8 mouse cellular contexts compared by ENCODE assay signal in the genomic region with DNA sequence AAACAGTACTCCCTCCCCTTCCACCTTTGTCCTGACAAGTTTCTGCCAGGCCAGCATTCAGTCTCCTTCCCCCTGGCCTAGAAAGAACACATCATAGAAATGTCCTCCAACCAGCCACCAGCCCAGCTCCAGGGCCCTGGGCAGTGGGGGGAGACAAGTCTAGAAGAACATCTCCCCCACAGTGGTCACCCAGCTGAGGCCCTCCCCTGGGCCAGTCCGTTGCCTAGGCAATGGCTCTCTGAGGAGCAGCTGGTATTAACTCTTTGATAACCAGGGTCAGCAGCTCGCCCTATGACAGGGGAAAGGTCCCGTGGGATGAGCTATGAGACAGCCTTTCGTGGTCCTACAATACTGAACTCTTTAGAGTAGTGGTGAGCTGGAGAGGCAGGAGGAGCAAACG. TPM values are rescaled to one million over a fixed set of nuclear protein-coding genes. Genes with fewer than 3 reads are reported as not detected.
DNase-seq lines count a peak whose midpoint lies in the region; ATAC-seq and TF ChIP-seq lines count a peak whose summit lies in the region.

No protein-coding gene starts in this region.

- H3K4me2 ChIP-seq in midbrain, postnatal 0 days (ENCODE audit: low read depth, low read length, poor library complexity, severe bottlenecking): no peak overlapping the region
- H3K4me2 ChIP-seq in intestine, embryonic 15.5 days (replicated peaks): peak overlapping the region; percentile 33; the same call in 1 of the 2 replicates

- TF ChIP-seq CTCF in midbrain, postnatal 0 days (IDR thresholded peaks at IDR 0.05): no peak

- H3K27me3 ChIP-seq in midbrain, embryonic 10.5 days (ENCODE audit: low read depth, poor library complexity, severe bottlenecking): 0 out of 2 replicates have a peak, but pooled peaks cover 5% of the 10 kb centered on the region
- no peaks in the 10 kb centered on the region for H3K27me3 ChIP-seq in midbrain, postnatal 0 days (ENCODE audit: insufficient read depth, low read length)
- H3K27me3 ChIP-seq in intestine, embryonic 15.5 days (replicated peaks): no peaks in the 10 kb centered on the region

- H3K9ac ChIP-seq in midbrain, postnatal 0 days (replicated peaks; ENCODE audit: low read length, poor library complexity, severe bottlenecking): no peak overlapping the region
- peak overlapping the region; percentile 23; the same call in 1 of the 2 replicates for H3K9ac ChIP-seq in intestine, embryonic 15.5 days

- 26% methylated on average over 5 of the region's 5 CpGs for WGBS in midbrain, embryonic 10.5 days
- 29% methylated on average over 5 of the region's 5 CpGs for WGBS in midbrain, postnatal 0 days
- 23% methylated on average over 5 of the region's 5 CpGs for WGBS in intestine, embryonic 15.5 days

- peak; percentile 42 for DNase-seq in midbrain, embryonic 10.5 days (ENCODE audit: low spot score)
- DNase-seq in midbrain, postnatal 0 days (ENCODE audit: low spot score): no peak
- DNase-seq in kidney, postnatal 14 days: peak; percentile 49
- DNase-seq in retina, postnatal 1 day: peak; percentile 66
- no peak for DNase-seq in right cerebral cortex, adult 18-20 months
- DNase-seq in layer of hippocampus, postnatal 10 days (ENCODE audit: low spot score in 2 of 2): no peak
- DNase-seq in urinary bladder, adult 18-20 months (ENCODE audit: low spot score in 2 of 2): no peak

- no peaks in the 10 kb centered on the region for H3K9me3 ChIP-seq in midbrain, embryonic 10.5 days (replicated peaks)
- no peaks in the 10 kb centered on the region for H3K9me3 ChIP-seq in midbrain, postnatal 0 days (ENCODE audit: low read length)
- H3K9me3 ChIP-seq in intestine, embryonic 15.5 days: no peaks in the 10 kb centered on the region

- H3K27ac ChIP-seq in midbrain, embryonic 10.5 days (replicated peaks): peak overlapping the region; percentile 71
- H3K27ac ChIP-seq in midbrain, postnatal 0 days (ENCODE audit: low read depth, low read length): no peak overlapping the region
- peak overlapping the region; percentile 81 for H3K27ac ChIP-seq in intestine, embryonic 15.5 days

- H3K4me3 ChIP-seq in midbrain, embryonic 10.5 days: no peak overlapping the region
- no peak overlapping the region for H3K4me3 ChIP-seq in midbrain, postnatal 0 days (ENCODE audit: low read depth, low read length)
- H3K4me3 ChIP-seq in intestine, embryonic 15.5 days (replicated peaks): no peak overlapping the region

- no peaks in the 10 kb centered on the region for H3K36me3 ChIP-seq in midbrain, embryonic 10.5 days
- peaks cover 2% of the 10 kb centered on the region; the same call in 1 of the 2 replicates for H3K36me3 ChIP-seq in midbrain, postnatal 0 days (ENCODE audit: insufficient read depth, low read length)
- no peaks in the 10 kb centered on the region for H3K36me3 ChIP-seq in intestine, embryonic 15.5 days

- H3K4me1 ChIP-seq in midbrain, embryonic 10.5 days: peaks cover 36% of the 10 kb centered on the region
- H3K4me1 ChIP-seq in midbrain, postnatal 0 days (ENCODE audit: insufficient read depth, low read length): 0 out of 2 replicates have a peak, but pooled peaks cover 3% of the 10 kb centered on the region
- peaks cover 30% of the 10 kb centered on the region for H3K4me1 ChIP-seq in intestine, embryonic 15.5 days (replicated peaks)

- no peak for ATAC-seq in midbrain, postnatal 0 days (ENCODE audit: low FRiP score)
- ATAC-seq in intestine, embryonic 15.5 days: peak; percentile 39

RNA-seq across cellular contexts. Expression of a gene that starts 33.7 kb away (rescaled TPM):
- 1.1 TPM in 2 replicates for polyA plus RNA-seq in midbrain, embryonic 10.5 days (2016; fragmentation: Nextera tagmentation; extraction: Ambion mirVana)
- total RNA-seq in midbrain, postnatal 0 days (2014; rRNA removed): 3.4 and 4.0 TPM in 2 replicates
- 3.0 and 3.1 TPM in 2 replicates for polyA plus RNA-seq in midbrain, postnatal 0 days (2015; fragmentation: Nextera tagmentation; extraction: Ambion mirVana)
- polyA plus RNA-seq in intestine, embryonic 15.5 days (2015; fragmentation: Nextera tagmentation; extraction: Ambion mirVana): 18.2 and 19.7 TPM in 2 replicates
- 1 to 10 TPM; 4.2 to 5.6 TPM for total RNA-seq in layer of hippocampus, postnatal 10 days (2021)

Comparison
In these comparisons a context has a peak if more than half of its experiments do, and no peak if none do; other contexts are left out.
1. DNase-seq: peak in midbrain, embryonic 10.5 days (single experiment), kidney, postnatal 14 days (single experiment) and retina, postnatal 1 day (single experiment); none in midbrain, postnatal 0 days (single experiment), right cerebral cortex, adult 18-20 months (single experiment), layer of hippocampus, postnatal 10 days (0 of 2) and urinary bladder, adult 18-20 months (0 of 2).